Mouse (Mus musculus) CH12.LX (cell line): Measurements from ENCODE around the gene Tnfaip8l2. TPM values are rescaled to one million over a fixed set of nuclear protein-coding genes. Genes with fewer than 3 reads are reported as not detected.

ENCODE experiments used
- DNase-seq: peaks from one replicate; pipeline ENCODE4 v3.0.0-alpha.2; 2013; ENCODE audit errors: extremely low read depth
- H3K27ac ChIP-seq: 2 replicates; pipeline ENCODE4 v1.5.1; 2012; ENCODE audit warnings: low read depth, mild to moderate bottlenecking, control low read depth, moderate library complexity; ENCODE audit not compliant: insufficient read depth
- H3K27me3 ChIP-seq: replicated peaks from 2 replicates; pipeline ENCODE3; 2012; ENCODE audit warnings: inconsistent platforms
- H3K36me3 ChIP-seq, 2 experiments: replicated peaks in 1 of 2; 2 replicates each; pipeline versions ENCODE3 to v1.6.1; 2012; ENCODE audit warnings: inconsistent platforms in 1 of 2, low read length in 1 of 2, mild to moderate bottlenecking in 1 of 2, mixed read lengths in 1 of 2, moderate library complexity in 1 of 2; ENCODE audit not compliant: control insufficient read depth in 1 of 2, insufficient read depth in 1 of 2
- H3K4me1 ChIP-seq, 2 experiments: 2 replicates each; pipeline ENCODE4 v1.6.1; 2012; ENCODE audit warnings: inconsistent platforms in 1 of 2, moderate library complexity in 1 of 2; ENCODE audit not compliant: insufficient read depth in 2 of 2, control insufficient read depth in 1 of 2
- H3K4me2 ChIP-seq: 2 replicates; pipeline ENCODE4 v1.6.1; 2012; ENCODE audit warnings: low read depth, mild to moderate bottlenecking, control low read depth; ENCODE audit not compliant: poor library complexity, insufficient read depth, severe bottlenecking
- H3K4me3 ChIP-seq, 3 experiments: fragments of 150-350 bp in 1 of 3; sonication (generic) in 1 of 3; replicated peaks in 1 of 3; 2 replicates each; pipeline versions ENCODE3 to v1.5.1; 2011 to 2012; ENCODE audit warnings: low read depth in 2 of 3, low read length in 2 of 3, mild to moderate bottlenecking in 2 of 3, moderate library complexity in 2 of 3, control low read depth in 1 of 3, improper control_type of control experiment in 1 of 3, inconsistent platforms in 1 of 3, mixed read lengths in 1 of 3; ENCODE audit not compliant: poor library complexity in 1 of 3
- H3K79me2 ChIP-seq: replicated peaks from 2 replicates; pipeline ENCODE4 v1.6.1; 2012; ENCODE audit warnings: mild to moderate bottlenecking, moderate library complexity; ENCODE audit not compliant: control insufficient read depth, poor library complexity, insufficient read depth, severe bottlenecking; ENCODE audit errors: extremely low read depth
- H3K9ac ChIP-seq: 2 replicates; pipeline ENCODE4 v1.6.1; 2012; ENCODE audit warnings: low read depth, mild to moderate bottlenecking, control low read depth, moderate library complexity; ENCODE audit not compliant: insufficient read depth
- H3K9me3 ChIP-seq: replicated peaks from 2 replicates; pipeline ENCODE3; 2012; ENCODE audit warnings: low read length, inconsistent platforms, mixed read lengths
- BHLHE40 ChIP-seq: IDR thresholded peaks from 2 replicates; pipeline ENCODE4 v1.6.1; 2011; ENCODE audit warnings: mild to moderate bottlenecking, low read depth, low read length, improper control_type of control experiment
- CHD1 ChIP-seq: IDR thresholded peaks from 2 replicates; pipeline ENCODE4 v1.6.1; 2012; ENCODE audit warnings: low read depth, low read length, improper control_type of control experiment, inconsistent platforms
- CHD2 ChIP-seq: IDR thresholded peaks from 2 replicates; pipeline ENCODE4 v1.6.1; 2011; ENCODE audit warnings: low read length, improper control_type of control experiment
- ELF1 ChIP-seq: IDR thresholded peaks from 2 replicates; pipeline ENCODE4 v1.6.1; 2014; ENCODE audit warnings: low read depth, mild to moderate bottlenecking, inconsistent platforms, low read length, improper control_type of control experiment
- EP300 ChIP-seq: IDR thresholded peaks from 2 replicates; pipeline ENCODE4 v1.6.1; 2011; ENCODE audit warnings: low read length, improper control_type of control experiment
- HCFC1 ChIP-seq: IDR thresholded peaks from 2 replicates; pipeline ENCODE4 v1.6.1; 2012; ENCODE audit warnings: low read depth, mild to moderate bottlenecking, inconsistent platforms, low read length, improper control_type of control experiment
- IRF4 ChIP-seq: IDR thresholded peaks from 2 replicates; pipeline ENCODE4 v1.6.1; 2014; ENCODE audit warnings: low read depth, mild to moderate bottlenecking, inconsistent platforms, low read length, improper control_type of control experiment
- JUN ChIP-seq: IDR thresholded peaks from 2 replicates; pipeline ENCODE4 v1.6.1; 2011; ENCODE audit warnings: low read depth, mild to moderate bottlenecking, low read length, improper control_type of control experiment, moderate library complexity; ENCODE audit not compliant: insufficient read depth
- KAT2A ChIP-seq: IDR thresholded peaks from 2 replicates; pipeline ENCODE4 v1.6.1; 2012; ENCODE audit warnings: low read length, improper control_type of control experiment, inconsistent platforms; ENCODE audit not compliant: insufficient replicate concordance
- MAX ChIP-seq: IDR thresholded peaks from 2 replicates; pipeline ENCODE4 v1.6.1; 2011; ENCODE audit warnings: low read length, improper control_type of control experiment
- MAZ ChIP-seq: IDR thresholded peaks from 2 replicates; pipeline ENCODE4 v1.6.1; 2012; ENCODE audit warnings: low read depth, mild to moderate bottlenecking, inconsistent platforms, low read length, improper control_type of control experiment, moderate library complexity
- MXI1 ChIP-seq: IDR thresholded peaks from 2 replicates; pipeline ENCODE4 v1.6.1; 2011; ENCODE audit warnings: mild to moderate bottlenecking, low read depth, low read length, improper control_type of control experiment
- NELFE ChIP-seq: IDR thresholded peaks from 2 replicates; pipeline ENCODE4 v1.6.1; 2011; ENCODE audit warnings: low read depth, low read length, improper control_type of control experiment
- NRF1 ChIP-seq: IDR thresholded peaks from 2 replicates; pipeline ENCODE4 v1.6.1; 2014; ENCODE audit warnings: low read depth, mild to moderate bottlenecking, inconsistent platforms, low read length, improper control_type of control experiment, moderate library complexity
- PAX5 ChIP-seq: IDR thresholded peaks from 2 replicates; pipeline ENCODE4 v1.6.1; 2012; ENCODE audit warnings: low read length, inconsistent platforms, mixed read lengths
- POLR2A ChIP-seq: IDR thresholded peaks from 2 replicates; pipeline ENCODE4 v1.6.1; 2011; ENCODE audit warnings: low read depth, mild to moderate bottlenecking, improper control_type of control experiment, low read length
- RAD21 ChIP-seq: IDR thresholded peaks from 2 replicates; pipeline ENCODE4 v1.6.1; 2011; ENCODE audit warnings: low read depth, mild to moderate bottlenecking, low read length, improper control_type of control experiment, moderate library complexity
- RCOR1 ChIP-seq: conservative IDR thresholded peaks from 2 replicates; pipeline ENCODE4 v1.6.1; 2012; ENCODE audit warnings: low read depth, mild to moderate bottlenecking, inconsistent platforms, low read length, improper control_type of control experiment
- SIN3A ChIP-seq: IDR thresholded peaks from 2 replicates; pipeline ENCODE4 v1.6.1; 2012; ENCODE audit warnings: low read length, improper control_type of control experiment, inconsistent platforms
- TBP ChIP-seq: conservative IDR thresholded peaks from 2 replicates; pipeline ENCODE4 v1.6.1; 2011; ENCODE audit warnings: low read depth, low read length, improper control_type of control experiment
- TCF12 ChIP-seq: IDR thresholded peaks from 2 replicates; pipeline ENCODE4 v1.6.1; 2014; ENCODE audit warnings: low read depth, mild to moderate bottlenecking, inconsistent platforms, low read length, improper control_type of control experiment
- UBTF ChIP-seq: IDR thresholded peaks from 2 replicates; pipeline ENCODE4 v1.6.1; 2012; ENCODE audit warnings: low read depth, mild to moderate bottlenecking, inconsistent platforms, low read length, improper control_type of control experiment, moderate library complexity
- USF1 ChIP-seq: IDR thresholded peaks from 2 replicates; pipeline ENCODE4 v1.6.1; 2014; ENCODE audit warnings: low read depth, mild to moderate bottlenecking, inconsistent platforms, low read length, improper control_type of control experiment
- USF2 ChIP-seq: conservative IDR thresholded peaks from 2 replicates; pipeline ENCODE4 v1.6.1; 2011; ENCODE audit warnings: low read depth, low read length, improper control_type of control experiment
- ZC3H11A ChIP-seq: IDR thresholded peaks from 2 replicates; pipeline ENCODE4 v1.6.1; 2012; ENCODE audit warnings: low read depth, mild to moderate bottlenecking, inconsistent platforms, low read length, improper control_type of control experiment
- ZKSCAN1 ChIP-seq: IDR thresholded peaks from 2 replicates; pipeline ENCODE4 v1.6.1; 2012; ENCODE audit warnings: low read depth, inconsistent platforms, low read length, improper control_type of control experiment, borderline replicate concordance
- ZNF384 ChIP-seq: IDR thresholded peaks from 2 replicates; pipeline ENCODE4 v1.6.1; 2012; ENCODE audit warnings: low read depth, low read length, improper control_type of control experiment, inconsistent platforms
- dilution Hi-C: fragments of 300-500 bp; cut with MboI; formaldehyde crosslinking; loops from 2 replicates; pipeline ENCODE4 v1.14.3; 2020; ENCODE audit warnings: low sequenced_read_pairs; ENCODE audit not compliant: extremely low pct_unique_long_range_greater_than_20kb, extremely low pct_ligation_motif_present
- in situ Hi-C: fragments of 300-500 bp; cut with MboI; formaldehyde crosslinking; loops from 3 replicates; pipeline ENCODE4 v1.14.3; 2019; ENCODE audit warnings: low sequenced_read_pairs, low pct_ligation_motif_present, low pct_unique_long_range_greater_than_20kb, mixed read lengths
- polyA plus RNA-seq: library from polyadenylated mRNA; unstranded; fragments of >175 nt; gene quantifications from 2 replicates; pipeline ENCODE4 v1.2.1, GENCODE M21; 2012; ENCODE audit warnings: low read depth; ENCODE audit not compliant: insufficient read length
- total RNA-seq, 2 experiments: library from RNA; depleted of rRNA; stranded (reverse); fragments of 300-350 nt in 1 of 2; fragments of >200 nt in 1 of 2; gene quantifications; 2 replicates each; pipeline ENCODE4 v1.2.3; 2012 to 2014

The Tnfaip8l2 gene
- 19.1 and 28.2 TPM in 2 replicates for total RNA-seq (2012; rRNA removed)
- total RNA-seq (2014; rRNA removed) = 24.8 and 26.2 TPM in 2 replicates
- 18.2 and 22.5 TPM in 2 replicates for polyA plus RNA-seq

GRCm38 (mm10) chr3:95141952-95142616 lies at the start of gene Tnfaip8l2:
Gene Tnfaip8l2 (minus strand): TSS chr3:95142360.
- Histone ChIP-seq H3K4me3 (peak within 1 kb of the TSS; percentile 51 to 65 (median 61)), H3K4me1 (peaks cover 11 to 29% of the 10 kb centered on the region in 2 experiments), H3K27ac (peak within 1 kb of the TSS; percentile 81), H3K79me2 (0 out of 2 replicates have a peak, but pooled peaks cover 2% of the 10 kb centered on the region), H3K27me3 (no peaks in the 10 kb centered on the region), H3K36me3 (peaks cover 19 to 20% of the 10 kb centered on the region in 2 experiments), H3K9me3 (no peaks in the 10 kb centered on the region), H3K9ac (peak within 1 kb of the TSS; percentile 72), H3K4me2 (peak within 1 kb of the TSS; percentile 69)
- DNase-seq = peak; percentile 83
- in situ Hi-C loops = loop anchor here (10.0 kb wide), 1 partner anchor 73 kb away; the partner anchor contains the start of gene Gabpb2
- TF ChIP-seq MAX (0 out of 2 replicates have a peak, but pooled peaks have one; percentile 44), TBP (0 out of 2 replicates have a peak, but pooled peaks have one; percentile 19), MAZ (peak; percentile 65; the same call in 1 of the 2 replicates), EP300 (peak; percentile 21; the same call in 1 of the 2 replicates), UBTF (no peak; the same call in none of the 2 replicates), MXI1 (peak; percentile 23; the same call in 1 of the 2 replicates), POLR2A (peak; percentile 86), CHD2 (no peak), SIN3A (peak; percentile 76; the same call in 1 of the 2 replicates), TCF12 (peak; percentile 61), NRF1 (0 out of 2 replicates have a peak, but pooled peaks have one; percentile 22), ZNF384 (0 out of 2 replicates have a peak, but pooled peaks have one; percentile 18), ZC3H11A (no peak), NELFE (peak; percentile 67), RCOR1 (0 out of 2 replicates have a peak, but pooled peaks have one; percentile 27), PAX5 (no peak), ELF1 (peak; percentile 48; the same call in 1 of the 2 replicates), HCFC1 (peak; percentile 47; the same call in 1 of the 2 replicates), KAT2A (0 out of 2 replicates have a peak, but pooled peaks have one; percentile 45)
- dilution Hi-C loops = no loop called here

GRCm38 (mm10) chr3:95186888-95187287 lies 44.7 kb upstream of the Tnfaip8l2 start:
- H3K27ac ChIP-seq = no peak overlapping the region
- H3K4me2 ChIP-seq = no peak overlapping the region
- H3K4me3 ChIP-seq = no peak overlapping the region
- in situ Hi-C loops (no loop called here), dilution Hi-C loops (no loop called here)
- TF ChIP-seq NRF1 (no peak), UBTF (no peak), BHLHE40 (no peak), ZKSCAN1 (no peak), CHD1 (no peak), EP300 (no peak), USF2 (no peak), USF1 (no peak), RAD21 (no peak), JUN (no peak), ELF1 (no peak), NELFE (no peak), IRF4 (no peak)
- no peak overlapping the region for H3K9ac ChIP-seq
- H3K27me3 ChIP-seq = no peaks in the 10 kb centered on the region
- H3K79me2 ChIP-seq = no peaks in the 10 kb centered on the region
- no peaks in the 10 kb centered on the region for H3K9me3 ChIP-seq
- no peaks in the 10 kb centered on the region for H3K4me1 ChIP-seq
- DNase-seq = no peak
- peaks cover 50 to 92% of the 10 kb centered on the region in 2 experiments for H3K36me3 ChIP-seq
